Mouse (Mus musculus) myocyte (in vitro differentiated cells): Measurements from ENCODE around the gene Celf2.

Experiments used
- E2F4 ChIP-seq: IDR thresholded peaks from one replicate; pipeline ENCODE4 v1.6.1; 2011; ENCODE audit warnings: mild to moderate bottlenecking, control low read depth, moderate library complexity; ENCODE audit not compliant: insufficient read depth
- MYOD1 ChIP-seq, 3 experiments: IDR thresholded peaks; one replicate each; pipeline ENCODE4 v1.6.1; 2011; ENCODE audit warnings: control low read depth in 2 of 3, low read depth in 2 of 3, mild to moderate bottlenecking in 2 of 3, moderate library complexity in 1 of 3; ENCODE audit not compliant: insufficient read length in 2 of 3, control insufficient read depth in 1 of 3
- POLR2A ChIP-seq: IDR thresholded peaks from one replicate; pipeline ENCODE4 v1.6.1; 2011; ENCODE audit warnings: low read depth, mild to moderate bottlenecking, control low read depth, moderate library complexity; ENCODE audit not compliant: insufficient read length
- POLR2AphosphoS2 ChIP-seq: IDR thresholded peaks from one replicate; pipeline ENCODE4 v1.6.1; 2011; ENCODE audit warnings: low read depth, control low read depth; ENCODE audit not compliant: insufficient read length
- TCF3 ChIP-seq: IDR thresholded peaks from one replicate; pipeline ENCODE4 v1.6.1; 2011; ENCODE audit warnings: low read depth, control low read depth; ENCODE audit not compliant: insufficient read length
- USF1 ChIP-seq: IDR thresholded peaks from one replicate; pipeline ENCODE4 v1.6.1; 2011; ENCODE audit warnings: low read depth, mild to moderate bottlenecking, control low read depth, moderate library complexity

GRCm38 (mm10) chr2:6872894-6873255 lies 636.5 kb downstream of the Celf2 start:
- no peak for TF ChIP-seq POLR2A
- no peak for TF ChIP-seq POLR2AphosphoS2
- no peak for TF ChIP-seq TCF3
- no peak for TF ChIP-seq USF1
- TF ChIP-seq MYOD1 (IDR thresholded peaks at IDR 0.05; ENCODE audit: control insufficient read depth in 1 of 3, insufficient read length in 2 of 3, low read depth in 2 of 3): no peak
- no peak for TF ChIP-seq E2F4
